Mouse (Mus musculus) hindbrain, embryonic 16.5 days (tissue): ENCODE data around the gene Atp13a2. TPM values are rescaled to one million over a fixed set of nuclear protein-coding genes. Genes with fewer than 3 reads are reported as not detected.

Experiments
- ATAC-seq: fragments of 200-750 bp; cut with Nextera tagmentation; 2 replicates; pipeline ENCODE4 v1.8.0; 2017; ENCODE audit warnings: moderate TSS enrichment, moderate library complexity
- H3K27ac ChIP-seq: fragments of 300-500 bp; sonication (generic); 2 replicates; pipeline ENCODE4 v1.5.1; 2014; ENCODE audit warnings: low read depth, mild to moderate bottlenecking, control low read depth, low read length, moderate library complexity
- H3K27me3 ChIP-seq: fragments of 300-500 bp; sonication (generic); replicated peaks from 2 replicates; pipeline ENCODE4 v1.6.1; 2014; ENCODE audit warnings: low read length; ENCODE audit not compliant: control insufficient read depth, insufficient read depth
- H3K36me3 ChIP-seq: fragments of 300-500 bp; sonication (generic); 2 replicates; pipeline ENCODE4 v1.6.1; 2014; ENCODE audit warnings: mild to moderate bottlenecking, low read length, moderate library complexity, mixed read lengths; ENCODE audit not compliant: control insufficient read depth, insufficient read depth
- H3K4me1 ChIP-seq: fragments of 300-500 bp; sonication (generic); 2 replicates; pipeline ENCODE4 v1.6.1; 2014; ENCODE audit warnings: low read depth, low read length; ENCODE audit not compliant: control insufficient read depth, insufficient read depth
- H3K4me2 ChIP-seq: fragments of 300-500 bp; sonication (generic); 2 replicates; pipeline ENCODE4 v1.6.1; 2014; ENCODE audit warnings: mild to moderate bottlenecking, low read length, control low read depth, moderate library complexity
- H3K4me3 ChIP-seq: fragments of 300-500 bp; sonication (generic); 2 replicates; pipeline ENCODE4 v1.5.1; 2014; ENCODE audit warnings: mild to moderate bottlenecking, low read length, control low read depth, moderate library complexity
- H3K9ac ChIP-seq: fragments of 300-500 bp; sonication (generic); 2 replicates; pipeline ENCODE4 v1.6.1; 2014; ENCODE audit warnings: low read depth, mild to moderate bottlenecking, control low read depth, low read length, moderate library complexity
- H3K9me3 ChIP-seq: fragments of 300-500 bp; sonication (generic); 2 replicates; pipeline ENCODE4 v1.6.1; 2014; ENCODE audit warnings: mild to moderate bottlenecking, low read length, moderate library complexity; ENCODE audit not compliant: control insufficient read depth
- WGBS: fragments of 180-500 bp; shearing (Covaris S2); extraction: QIAGEN DNeasy Blood & Tissue Kit; methylation state at CpG from one replicate; pipeline ENCODE4 v1.1.7; 2014; 5-methylcytosine and 5-hydroxymethylcytosine counted together
- polyA plus RNA-seq: library from polyadenylated mRNA; unstranded; fragments of >200 nt; fragmentation: Nextera tagmentation; extraction: Ambion mirVana; gene quantifications from 2 replicates; pipeline ENCODE4 v1.2.1, GENCODE M21; 2015

The Atp13a2 gene
- polyA plus RNA-seq, 1 experiment from 2014 or later, result 185 TPM

DNA sequence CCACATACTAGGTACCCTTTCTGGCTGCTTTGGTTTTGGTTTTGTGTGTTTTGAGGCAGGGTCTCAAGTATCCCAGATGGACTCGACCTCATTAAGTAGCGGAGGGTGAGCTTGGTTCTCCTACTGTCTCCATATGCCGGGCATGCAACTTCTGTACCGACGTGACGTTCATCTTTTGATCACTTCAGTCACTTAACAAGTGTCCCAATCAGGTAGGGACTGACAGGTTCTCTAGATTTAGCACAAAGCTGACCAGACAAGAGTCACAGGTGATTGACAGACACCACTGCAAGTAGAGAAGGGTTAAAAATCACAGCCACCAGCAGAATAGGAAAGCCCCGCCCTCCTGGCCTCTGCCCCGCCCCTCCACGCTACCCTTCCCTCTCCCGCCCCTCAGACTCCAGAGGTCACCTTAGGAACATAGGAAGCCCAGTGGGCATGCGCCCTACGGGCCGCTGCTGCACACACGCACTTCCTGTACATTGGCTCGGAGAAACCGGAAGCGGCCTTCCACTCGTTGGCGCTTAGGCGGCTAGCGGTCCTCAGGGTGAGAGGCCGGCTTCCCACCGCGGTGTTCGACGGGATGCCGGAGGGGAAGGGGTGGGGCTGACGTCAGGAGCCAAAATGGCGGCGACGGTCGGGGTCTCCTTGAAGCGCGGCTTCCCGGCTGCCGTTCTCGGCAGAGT lies 25.7 kb upstream of the Atp13a2 start, which contains the start of gene Sdhb:
Gene Sdhb (plus strand): TSS at position 423 of the 686 bp plus-strand sequence.
- H3K4me2 ChIP-seq, result peak within 1 kb of the TSS; percentile 81
- no peaks in the 10 kb centered on the region for H3K9me3 ChIP-seq
- H3K27me3 ChIP-seq, result no peaks in the 10 kb centered on the region
- H3K9ac ChIP-seq, result peak within 1 kb of the TSS; percentile 98
- no peaks in the 10 kb centered on the region for H3K36me3 ChIP-seq
- peaks cover 32% of the 10 kb centered on the region for H3K4me1 ChIP-seq
- peak within 1 kb of the TSS; percentile 90 for H3K27ac ChIP-seq
- H3K4me3 ChIP-seq, result peak within 1 kb of the TSS; percentile 84
- 2% methylated on average over 37 of the region's 37 CpGs for WGBS
- ATAC-seq, result peak; percentile 95

DNA sequence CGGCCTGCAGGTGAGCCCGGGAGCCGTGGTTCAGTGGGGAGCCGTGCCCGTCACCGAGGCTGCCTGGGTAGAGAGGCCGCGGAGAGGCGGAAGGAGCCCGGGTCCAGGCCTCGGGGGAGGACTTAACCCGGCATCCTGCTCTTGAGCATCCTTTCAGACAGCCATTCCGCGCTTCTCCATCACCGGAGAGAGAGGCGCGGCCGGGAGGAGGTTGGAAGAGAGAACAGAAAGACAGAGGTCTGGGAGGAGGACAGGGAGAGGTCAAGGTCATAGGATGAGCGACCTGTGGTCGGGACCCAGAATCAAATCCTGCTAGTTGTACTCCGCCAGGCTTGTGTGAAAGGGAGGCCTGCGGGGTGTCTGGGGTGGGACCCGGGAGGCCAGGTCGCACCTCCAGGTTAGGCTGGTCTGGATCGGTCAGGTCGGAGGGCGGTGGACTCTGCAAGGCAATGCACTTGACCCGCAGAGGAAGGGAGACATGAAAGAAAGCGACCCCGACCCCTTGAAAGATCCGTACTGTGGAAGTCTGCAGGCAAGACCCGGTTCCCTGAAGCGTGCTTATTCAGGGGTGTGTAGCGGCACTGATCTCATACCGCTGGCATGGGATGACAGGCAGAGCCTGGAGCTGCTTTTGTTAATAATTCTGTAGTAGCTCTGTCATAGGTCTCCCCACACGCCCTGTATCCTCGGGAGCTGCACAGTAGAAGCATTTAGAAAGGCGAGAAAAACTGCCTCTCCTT lies 25.0 kb upstream of the Atp13a2 start:
- no peaks in the 10 kb centered on the region for H3K27me3 ChIP-seq
- H3K4me2 ChIP-seq, result peak overlapping the region; percentile 81
- WGBS, result under 1% methylated on average over 38 of the region's 38 CpGs
- peak overlapping the region; percentile 84 for H3K4me3 ChIP-seq
- ATAC-seq, result peak; percentile 37; the same call in 1 of the 2 replicates
- H3K36me3 ChIP-seq, result no peaks in the 10 kb centered on the region
- peak overlapping the region; percentile 98 for H3K9ac ChIP-seq
- H3K9me3 ChIP-seq, result no peaks in the 10 kb centered on the region
- H3K27ac ChIP-seq, result peak overlapping the region; percentile 90
- H3K4me1 ChIP-seq, result peaks cover 31% of the 10 kb centered on the region

DNA sequence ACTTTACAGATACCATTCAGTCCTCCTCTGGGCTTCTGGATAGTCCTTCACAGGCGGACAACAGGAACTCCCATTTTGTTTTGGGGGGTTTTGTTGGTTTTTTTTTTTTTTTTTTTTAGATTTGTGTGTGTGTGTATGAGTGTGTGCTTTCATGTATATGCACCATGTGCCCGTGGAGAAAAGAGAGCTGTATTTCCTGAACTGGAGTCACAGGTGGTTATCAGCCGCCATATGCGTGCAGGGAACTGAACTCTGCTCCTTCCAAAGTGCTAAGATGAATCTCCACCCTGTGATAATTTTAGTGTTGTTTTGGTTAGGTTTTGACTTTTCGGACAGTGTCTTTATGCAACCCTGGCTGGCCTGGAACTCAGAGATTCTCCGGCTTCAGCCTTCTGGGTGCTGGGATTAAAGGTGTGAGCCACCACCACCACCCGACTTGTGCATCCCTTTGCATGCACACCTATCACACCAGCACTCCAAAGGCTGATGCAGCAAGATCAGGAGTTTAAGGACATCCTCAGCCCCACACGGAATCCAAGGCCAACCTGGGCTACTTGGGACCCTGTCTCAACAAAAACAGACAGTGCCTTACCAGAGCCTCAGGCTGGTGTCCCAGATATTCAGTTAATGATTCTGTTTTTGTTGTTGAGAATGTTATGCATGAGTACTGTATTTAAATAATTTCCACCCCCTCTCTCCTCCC lies 24.3 kb upstream of the Atp13a2 start:
- H3K9ac ChIP-seq, result peak overlapping the region; percentile 98
- peak overlapping the region; percentile 84 for H3K4me3 ChIP-seq
- no peaks in the 10 kb centered on the region for H3K27me3 ChIP-seq
- no peak for ATAC-seq
- H3K27ac ChIP-seq, result peak overlapping the region; percentile 90
- H3K9me3 ChIP-seq, result no peaks in the 10 kb centered on the region
- WGBS, result 73% methylated on average over 8 of the region's 8 CpGs
- peak overlapping the region; percentile 81 for H3K4me2 ChIP-seq
- H3K36me3 ChIP-seq, result no peaks in the 10 kb centered on the region
- peaks cover 29% of the 10 kb centered on the region for H3K4me1 ChIP-seq

DNA sequence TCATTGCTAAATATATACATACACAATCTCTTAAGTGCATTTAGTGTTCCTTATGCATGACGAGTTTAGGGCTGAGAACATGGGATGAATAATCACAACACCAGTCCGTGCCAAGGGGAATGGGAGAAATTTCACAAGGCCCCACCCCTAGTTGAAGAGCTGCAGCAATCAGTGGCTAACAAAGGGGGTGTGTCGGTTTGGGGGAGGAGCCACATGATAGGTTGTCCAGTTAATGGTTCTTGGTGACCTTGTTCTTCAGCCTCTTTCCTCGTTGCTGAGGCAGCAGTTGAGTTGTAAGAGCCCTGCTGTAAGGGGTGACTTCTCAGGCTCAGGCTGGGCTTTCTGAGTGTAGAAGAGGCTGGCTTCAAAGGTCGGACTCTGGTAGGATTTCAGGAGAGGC lies 23.7 kb upstream of the Atp13a2 start:
- 44% methylated on average over 5 of the region's 5 CpGs for WGBS
- Histone ChIP-seq H3K27ac (no peak overlapping the region), H3K9ac (no peak overlapping the region), H3K4me1 (peaks cover 26% of the 10 kb centered on the region), H3K4me2 (peak overlapping the region; percentile 81), H3K9me3 (no peaks in the 10 kb centered on the region), H3K36me3 (peaks cover 3% of the 10 kb centered on the region; the same call in 1 of the 2 replicates), H3K4me3 (no peak overlapping the region), H3K27me3 (no peaks in the 10 kb centered on the region)
- ATAC-seq, result no peak

DNA sequence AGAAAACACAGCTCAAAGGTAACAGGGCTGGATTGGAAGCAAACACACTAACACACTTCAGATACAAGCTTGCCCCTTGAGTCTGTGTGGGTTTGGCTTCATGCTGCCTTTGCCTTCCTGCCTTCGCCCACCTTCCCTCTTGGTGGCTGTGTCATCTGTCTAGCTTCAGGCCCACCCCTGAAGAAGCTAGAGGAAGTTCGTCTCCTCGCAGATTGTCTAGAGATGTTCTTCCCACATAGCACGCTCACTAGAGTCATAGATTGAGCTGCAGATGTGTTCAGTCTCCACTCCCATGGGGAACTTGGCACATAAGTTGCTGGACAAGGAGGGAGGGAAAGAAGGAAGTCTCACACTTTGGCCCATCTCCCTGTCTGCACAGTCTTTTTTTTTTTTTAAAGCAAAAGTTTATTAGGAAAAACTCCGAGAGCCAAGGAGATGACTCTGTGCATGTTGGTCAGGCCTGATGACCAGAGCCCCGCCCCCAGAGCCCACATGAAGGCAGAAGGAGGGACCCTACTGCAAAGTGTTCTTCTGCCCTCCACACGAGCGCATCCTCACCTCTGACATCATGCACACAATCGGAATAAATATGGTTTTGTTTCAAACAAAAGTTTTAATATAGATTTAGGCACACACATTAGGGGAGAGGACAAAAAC lies 22.6 kb upstream of the Atp13a2 start:
- H3K4me3 ChIP-seq, result no peak overlapping the region
- H3K9me3 ChIP-seq, result no peaks in the 10 kb centered on the region
- H3K36me3 ChIP-seq, result peaks cover 6% of the 10 kb centered on the region; the same call in 1 of the 2 replicates
- H3K4me1 ChIP-seq, result peaks cover 26% of the 10 kb centered on the region
- 77% methylated on average over 9 of the region's 9 CpGs for WGBS
- H3K9ac ChIP-seq, result no peak overlapping the region
- no peak overlapping the region for H3K4me2 ChIP-seq
- H3K27me3 ChIP-seq, result no peaks in the 10 kb centered on the region
- ATAC-seq, result no peak
- no peak overlapping the region for H3K27ac ChIP-seq

DNA sequence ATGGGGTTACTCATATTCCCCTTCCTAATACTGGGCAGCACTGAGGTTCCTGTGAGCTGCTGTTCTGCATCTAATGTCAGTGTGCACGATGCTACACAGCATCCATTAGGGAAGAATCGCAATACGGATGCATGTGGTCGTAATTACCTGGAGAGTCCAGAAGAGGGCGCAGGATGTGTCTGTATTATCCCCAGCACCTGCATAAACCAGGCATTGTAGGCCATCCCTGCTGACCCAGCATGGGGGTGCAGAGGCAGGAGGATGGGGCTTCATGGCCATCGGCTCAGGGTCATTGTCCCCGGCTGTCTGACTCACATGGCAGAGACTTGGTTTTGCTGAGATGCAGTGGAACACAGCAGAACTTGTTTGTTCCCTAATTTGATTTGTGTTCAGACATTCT lies 22.1 kb upstream of the Atp13a2 start:
- ATAC-seq, result 0 out of 2 replicates have a peak, but pooled peaks have one; percentile 3
- H3K9me3 ChIP-seq, result no peaks in the 10 kb centered on the region
- H3K27ac ChIP-seq, result no peak overlapping the region
- H3K36me3 ChIP-seq, result peaks cover 6% of the 10 kb centered on the region; the same call in 1 of the 2 replicates
- no peak overlapping the region for H3K4me3 ChIP-seq
- H3K4me1 ChIP-seq, result peaks cover 26% of the 10 kb centered on the region
- 6% methylated on average over 7 of the region's 7 CpGs for WGBS
- no peak overlapping the region for H3K4me2 ChIP-seq
- H3K27me3 ChIP-seq, result no peaks in the 10 kb centered on the region
- H3K9ac ChIP-seq, result no peak overlapping the region; the same call in 1 of the 2 replicates

DNA sequence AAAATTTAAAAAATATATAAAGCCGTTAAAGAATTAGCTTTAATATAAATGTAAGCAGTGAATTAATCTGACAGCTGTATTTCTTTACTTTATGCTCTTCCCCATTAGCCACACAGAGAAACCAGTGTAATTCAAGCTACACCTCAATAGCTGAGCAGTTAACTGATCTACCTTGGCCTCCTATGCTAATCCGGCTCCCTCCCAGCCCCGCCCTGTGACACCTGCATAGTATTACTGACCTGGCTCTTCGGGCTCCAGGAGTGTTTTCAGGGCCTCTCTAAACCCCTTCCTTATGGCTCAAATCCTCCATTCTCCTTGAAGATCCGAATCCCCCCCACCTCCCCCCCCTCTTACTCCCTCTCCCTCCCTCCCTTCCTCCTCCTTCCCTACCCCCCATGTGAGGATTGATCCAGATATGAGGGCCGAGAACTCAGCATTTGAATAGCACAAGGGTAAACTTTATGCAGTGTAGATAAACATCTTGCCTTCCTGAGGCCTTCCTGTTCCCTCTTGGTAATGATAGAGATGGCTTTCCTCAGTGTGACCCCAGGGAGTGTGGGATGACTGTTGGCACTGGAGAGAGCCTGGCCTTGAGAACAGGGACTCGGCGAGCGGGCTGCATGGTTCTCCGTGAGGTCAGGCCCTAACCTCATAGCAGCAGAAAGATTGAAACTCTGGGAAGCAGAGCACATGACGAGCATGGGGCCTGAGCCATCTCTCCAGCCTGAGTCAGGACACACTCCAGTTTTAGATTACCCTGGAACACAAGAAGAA lies 19.1 kb upstream of the Atp13a2 start:
- Histone ChIP-seq H3K27ac (no peak overlapping the region), H3K27me3 (no peaks in the 10 kb centered on the region), H3K9ac (no peak overlapping the region), H3K36me3 (peaks cover 22% of the 10 kb centered on the region), H3K4me2 (no peak overlapping the region), H3K9me3 (no peaks in the 10 kb centered on the region), H3K4me3 (no peak overlapping the region), H3K4me1 (peaks cover 18% of the 10 kb centered on the region)
- whole genome bisulfite sequencing, result 88% methylated on average over 11 of the region's 11 CpGs
- no peak for ATAC-seq

DNA sequence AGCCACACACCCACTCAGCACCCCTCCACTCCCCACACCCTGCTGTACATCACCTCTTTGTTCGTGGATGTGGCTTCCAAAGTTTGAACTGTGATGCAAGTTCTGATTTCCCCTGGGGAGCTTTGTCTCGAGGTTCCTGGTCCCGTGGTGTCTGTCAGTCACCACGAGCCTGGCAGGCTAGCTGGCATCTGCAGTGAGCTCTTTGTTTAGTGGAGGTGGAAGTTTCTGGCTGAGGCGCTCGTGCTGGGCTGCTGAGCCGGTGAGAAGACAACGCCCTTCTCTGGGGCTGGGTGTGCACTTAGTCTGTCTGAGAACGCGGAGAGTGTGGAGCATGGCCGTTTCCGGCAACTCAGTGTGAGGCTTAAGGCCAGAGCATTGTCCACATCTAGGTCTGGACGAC lies 15.0 kb upstream of the Atp13a2 start:
- no peaks in the 10 kb centered on the region for H3K27me3 ChIP-seq
- no peak for ATAC-seq
- no peak overlapping the region for H3K9ac ChIP-seq
- peaks cover 38% of the 10 kb centered on the region for H3K36me3 ChIP-seq
- H3K4me1 ChIP-seq, result no peaks in the 10 kb centered on the region
- H3K27ac ChIP-seq, result no peak overlapping the region
- no peak overlapping the region for H3K4me2 ChIP-seq
- 80% methylated on average over 13 of the region's 13 CpGs for WGBS
- H3K9me3 ChIP-seq, result no peaks in the 10 kb centered on the region
- H3K4me3 ChIP-seq, result no peak overlapping the region
